Mouse (Mus musculus): ENCODE measurements at regions not wholly inside any gene's neighbourhood (a gene's known extent, or its start where the extent isn't known, plus 50 kb on each side); places are given as distances from the start of the nearest gene placed in this dataset.

DNA sequence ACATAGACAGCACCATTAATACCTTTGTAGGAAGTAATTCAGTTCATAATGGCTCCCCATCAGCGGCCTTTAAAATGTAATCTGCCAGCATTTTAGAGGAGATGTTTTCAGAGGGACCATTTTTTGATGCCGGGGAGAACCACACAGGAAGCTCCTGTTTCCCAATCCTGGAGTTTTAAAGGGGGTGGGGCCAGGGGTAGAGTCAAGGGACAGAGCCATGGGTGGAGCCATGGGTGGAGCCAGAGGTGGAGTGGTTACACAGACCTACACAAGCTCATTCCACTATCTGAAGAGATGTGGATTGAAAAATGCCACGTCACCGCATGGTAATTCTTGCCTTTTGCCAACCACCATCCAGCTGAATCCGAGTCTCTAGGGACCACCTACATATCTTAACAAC, 67.1 kb upstream of the Plcl2 start:
- no peaks in the 10 kb centered on the region for H3K36me3 ChIP-seq
- H3K27me3 ChIP-seq (replicated peaks) = no peaks in the 10 kb centered on the region
- H3K9ac ChIP-seq (replicated peaks) = no peak overlapping the region
- no peak overlapping the region for H3K4me3 ChIP-seq (replicated peaks)
- ATAC-seq (ENCODE audit: low FRiP score) = no peak
- no peak overlapping the region for H3K27ac ChIP-seq (replicated peaks)
- WGBS = 84% methylated on average over 5 of the region's 5 CpGs
- peaks cover 2% of the 10 kb centered on the region; the same call in 1 of the 2 replicates for H3K4me1 ChIP-seq
- H3K4me2 ChIP-seq = no peak overlapping the region
- H3K9me3 ChIP-seq (replicated peaks) = no peaks in the 10 kb centered on the region

DNA sequence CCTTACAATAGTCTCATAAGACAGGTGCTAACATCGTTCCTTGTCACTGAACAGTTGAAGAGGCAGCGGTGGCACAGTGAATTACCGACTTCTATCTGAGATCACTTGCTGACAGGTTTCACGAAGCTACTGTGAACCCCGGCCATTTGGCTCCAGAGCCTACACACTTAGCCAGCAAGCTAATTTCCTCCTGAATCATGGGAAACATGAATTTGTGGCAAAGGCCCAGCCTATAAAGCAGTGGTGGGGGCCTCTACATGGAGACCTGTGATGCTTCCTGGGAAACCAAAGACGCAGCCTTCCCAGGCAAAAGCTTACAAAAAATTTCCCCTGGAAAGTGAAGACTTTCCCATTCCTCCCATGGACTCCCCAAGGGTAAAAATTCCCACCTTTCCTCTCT, 66.3 kb upstream of the Plcl2 start:
- H3K4me3 ChIP-seq (replicated peaks) = no peak overlapping the region
- H3K27ac ChIP-seq (replicated peaks) = no peak overlapping the region
- no peaks in the 10 kb centered on the region for H3K36me3 ChIP-seq
- H3K9me3 ChIP-seq (replicated peaks) = no peaks in the 10 kb centered on the region
- H3K27me3 ChIP-seq (replicated peaks) = no peaks in the 10 kb centered on the region
- H3K4me2 ChIP-seq = no peak overlapping the region
- no peak for ATAC-seq (ENCODE audit: low FRiP score)
- peaks cover 2% of the 10 kb centered on the region; the same call in 1 of the 2 replicates for H3K4me1 ChIP-seq
- no peak overlapping the region for H3K9ac ChIP-seq (replicated peaks)
- WGBS = 89% methylated on average over 6 of the region's 6 CpGs

DNA sequence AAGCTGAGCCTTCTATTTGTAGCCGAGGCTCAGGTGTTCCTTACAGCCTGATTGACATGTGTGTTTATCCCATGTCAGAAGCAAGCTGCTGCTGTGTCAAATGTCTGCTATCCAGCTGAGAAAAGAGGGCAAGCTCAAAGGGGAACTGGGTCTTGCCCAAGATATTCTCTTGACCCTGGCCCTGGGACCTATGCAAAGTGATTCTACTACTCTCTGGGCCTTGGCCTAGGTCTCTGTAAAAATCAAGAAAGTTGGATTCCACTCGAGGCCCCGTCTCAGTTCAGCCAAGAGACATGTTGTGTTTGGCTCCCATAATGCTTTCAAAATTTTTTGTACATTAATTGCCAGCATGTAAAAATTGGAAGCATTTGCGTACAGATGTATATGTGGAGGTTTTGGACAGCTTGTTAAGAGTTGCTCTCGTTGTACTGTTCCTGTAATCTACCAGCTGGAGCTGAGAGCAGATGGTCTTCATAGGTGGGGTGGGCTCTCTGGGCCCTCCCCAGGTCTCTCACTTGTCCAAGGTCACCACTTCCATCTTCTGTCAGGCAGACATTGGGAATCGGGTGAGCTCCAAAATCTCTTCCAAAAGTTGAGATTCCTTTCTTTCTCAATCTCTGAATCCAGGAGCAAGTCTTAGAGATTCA, 65.7 kb upstream of the Plcl2 start:
- no peak overlapping the region for H3K9ac ChIP-seq (replicated peaks)
- H3K27ac ChIP-seq (replicated peaks) = no peak overlapping the region
- no peak overlapping the region for H3K4me2 ChIP-seq
- no peak for ATAC-seq (ENCODE audit: low FRiP score)
- H3K27me3 ChIP-seq (replicated peaks) = no peaks in the 10 kb centered on the region
- peaks cover 2% of the 10 kb centered on the region; the same call in 1 of the 2 replicates for H3K4me1 ChIP-seq
- 86% methylated on average over 6 of the region's 6 CpGs for WGBS
- H3K36me3 ChIP-seq = no peaks in the 10 kb centered on the region
- no peaks in the 10 kb centered on the region for H3K9me3 ChIP-seq (replicated peaks)
- no peak overlapping the region for H3K4me3 ChIP-seq (replicated peaks)

DNA sequence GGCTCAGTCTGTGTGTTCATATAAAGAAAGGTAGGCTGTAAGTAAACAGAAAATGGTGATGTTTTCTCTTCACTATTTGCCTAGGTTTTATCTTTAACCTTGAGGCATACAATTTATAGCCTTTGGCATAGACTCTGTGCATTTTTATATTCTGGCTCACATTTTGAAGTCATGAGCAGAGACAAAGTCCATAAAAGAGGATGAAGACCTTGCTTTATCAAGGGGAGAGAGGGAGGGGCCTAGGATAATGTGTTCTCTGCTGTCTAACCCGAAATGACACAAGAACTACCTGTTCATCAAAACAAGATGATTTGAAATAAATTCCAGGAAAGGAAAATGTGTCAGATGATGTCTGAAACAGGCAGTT, 65.2 kb upstream of the Plcl2 start:
- H3K27ac ChIP-seq (replicated peaks) = no peak overlapping the region
- 78% methylated on average over 1 of the region's 1 CpGs for WGBS
- H3K36me3 ChIP-seq = no peaks in the 10 kb centered on the region
- no peaks in the 10 kb centered on the region for H3K9me3 ChIP-seq (replicated peaks)
- H3K27me3 ChIP-seq (replicated peaks) = no peaks in the 10 kb centered on the region
- ATAC-seq (ENCODE audit: low FRiP score) = no peak
- H3K4me1 ChIP-seq = peaks cover 2% of the 10 kb centered on the region; the same call in 1 of the 2 replicates
- H3K9ac ChIP-seq (replicated peaks) = no peak overlapping the region
- H3K4me3 ChIP-seq (replicated peaks) = no peak overlapping the region
- no peak overlapping the region for H3K4me2 ChIP-seq

DNA sequence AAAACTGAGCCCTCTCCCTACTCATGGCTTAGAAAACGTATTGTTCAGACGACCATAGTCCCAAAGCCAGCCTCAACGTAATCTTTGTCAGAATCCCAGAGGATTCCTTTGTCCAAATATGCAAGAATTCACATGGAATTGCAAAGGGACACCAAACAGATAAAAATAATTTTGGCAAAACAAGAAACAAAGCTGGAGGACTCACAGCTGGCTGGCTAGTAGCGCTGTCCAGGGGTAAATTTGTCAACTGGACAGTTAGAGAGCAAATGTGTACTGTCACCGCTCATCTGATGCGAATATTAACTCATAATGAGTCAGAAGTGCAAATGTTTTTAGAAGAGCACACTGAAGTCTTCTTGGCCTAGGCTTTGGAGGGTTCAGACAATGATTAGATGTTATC, 60.5 kb upstream of the Plcl2 start:
- Histone ChIP-seq H3K4me1 (no peaks in the 10 kb centered on the region), H3K27me3 (replicated peaks) (no peaks in the 10 kb centered on the region), H3K9ac (replicated peaks) (no peak overlapping the region), H3K4me2 (no peak overlapping the region), H3K27ac (replicated peaks) (no peak overlapping the region), H3K36me3 (no peaks in the 10 kb centered on the region), H3K4me3 (replicated peaks) (no peak overlapping the region), H3K9me3 (replicated peaks) (no peaks in the 10 kb centered on the region)
- no peak for ATAC-seq (ENCODE audit: low FRiP score)
- WGBS = 85% methylated on average over 6 of the region's 6 CpGs

DNA sequence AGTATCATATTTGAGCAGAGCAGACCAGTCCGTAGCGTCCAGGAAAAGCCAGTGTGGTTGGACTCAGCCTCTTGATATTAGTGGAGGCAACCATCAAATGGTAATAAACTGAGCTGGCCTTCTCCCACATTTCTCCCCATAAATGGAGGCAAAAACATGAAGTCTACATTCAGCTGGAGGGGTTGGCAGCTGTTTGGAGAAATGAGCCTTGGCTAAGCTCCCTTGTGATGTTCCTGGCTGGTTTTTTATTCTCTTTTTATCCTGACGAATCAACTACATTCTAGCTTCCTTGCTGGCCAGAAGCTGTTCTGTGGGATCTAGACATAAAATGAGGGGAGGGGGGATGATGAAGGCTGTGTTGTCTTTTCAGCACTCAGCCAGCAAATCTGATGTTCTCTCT, 57.6 kb upstream of the Plcl2 start:
- no peak for ATAC-seq (ENCODE audit: low FRiP score)
- H3K9me3 ChIP-seq (replicated peaks) = no peaks in the 10 kb centered on the region
- 87% methylated on average over 3 of the region's 3 CpGs for WGBS
- no peaks in the 10 kb centered on the region for H3K4me1 ChIP-seq
- no peak overlapping the region for H3K27ac ChIP-seq (replicated peaks)
- no peaks in the 10 kb centered on the region for H3K36me3 ChIP-seq
- H3K9ac ChIP-seq (replicated peaks) = no peak overlapping the region
- H3K27me3 ChIP-seq (replicated peaks) = no peaks in the 10 kb centered on the region
- no peak overlapping the region for H3K4me3 ChIP-seq (replicated peaks)
- no peak overlapping the region for H3K4me2 ChIP-seq

DNA sequence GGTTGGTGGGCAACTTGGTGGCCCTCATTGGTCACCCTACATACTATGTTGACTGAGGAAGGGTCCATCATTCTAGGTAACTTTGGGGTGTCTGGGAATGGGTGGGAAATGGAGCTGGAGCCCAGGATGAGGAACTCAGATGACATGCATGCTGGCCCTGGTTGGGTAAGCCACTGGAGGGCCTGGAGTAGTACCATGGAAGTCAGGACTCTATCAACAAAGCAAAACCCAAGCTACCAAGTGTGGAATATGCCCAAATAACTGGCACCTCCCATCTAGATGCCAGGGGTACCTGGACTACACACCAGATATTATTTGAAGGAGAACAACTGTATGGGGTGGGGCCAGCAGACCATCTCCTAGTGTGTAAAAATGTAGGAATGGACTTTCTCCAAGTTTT, 55.7 kb upstream of the Plcl2 start:
- Histone ChIP-seq H3K4me2 (no peak overlapping the region), H3K4me1 (no peaks in the 10 kb centered on the region)
- ATAC-seq (ENCODE audit: low FRiP score) = no peak

DNA sequence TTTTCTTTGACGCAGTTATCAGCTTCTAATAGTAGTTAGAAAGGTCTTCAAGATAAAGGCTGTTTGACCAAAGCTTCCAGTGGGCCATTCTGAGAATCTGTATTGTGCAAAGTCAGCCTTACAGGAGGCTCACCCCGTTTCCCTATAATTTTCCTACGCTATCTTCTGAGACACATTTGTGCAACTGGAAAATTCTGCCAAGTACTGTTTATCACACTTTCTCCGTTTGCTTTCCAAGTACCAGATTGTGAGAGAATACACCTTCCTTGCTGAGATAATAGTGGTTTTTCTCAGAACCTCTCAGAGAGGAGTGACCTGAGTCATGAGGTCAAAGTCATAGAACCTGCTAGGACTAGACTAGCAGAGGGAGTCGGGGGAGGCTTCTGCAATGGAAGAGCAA, 55.2 kb upstream of the Plcl2 start:
- H3K4me1 ChIP-seq = no peaks in the 10 kb centered on the region
- 87% methylated on average over 5 of the region's 5 CpGs for WGBS
- H3K4me2 ChIP-seq = no peak overlapping the region
- no peaks in the 10 kb centered on the region for H3K9me3 ChIP-seq (replicated peaks)
- H3K4me3 ChIP-seq (replicated peaks) = no peak overlapping the region
- no peaks in the 10 kb centered on the region for H3K27me3 ChIP-seq (replicated peaks)
- H3K36me3 ChIP-seq = no peaks in the 10 kb centered on the region
- H3K27ac ChIP-seq (replicated peaks) = no peak overlapping the region
- no peak overlapping the region for H3K9ac ChIP-seq (replicated peaks)
- no peak for ATAC-seq (ENCODE audit: low FRiP score)

More for the DNA sequence above, 55.7 kb upstream of the Plcl2 start:
- Histone ChIP-seq H3K27me3 (replicated peaks) (no peaks in the 10 kb centered on the region), H3K9me3 (replicated peaks) (no peaks in the 10 kb centered on the region), H3K4me3 (replicated peaks) (no peak overlapping the region), H3K9ac (replicated peaks) (no peak overlapping the region), H3K27ac (replicated peaks) (no peak overlapping the region), H3K36me3 (no peaks in the 10 kb centered on the region)

DNA sequence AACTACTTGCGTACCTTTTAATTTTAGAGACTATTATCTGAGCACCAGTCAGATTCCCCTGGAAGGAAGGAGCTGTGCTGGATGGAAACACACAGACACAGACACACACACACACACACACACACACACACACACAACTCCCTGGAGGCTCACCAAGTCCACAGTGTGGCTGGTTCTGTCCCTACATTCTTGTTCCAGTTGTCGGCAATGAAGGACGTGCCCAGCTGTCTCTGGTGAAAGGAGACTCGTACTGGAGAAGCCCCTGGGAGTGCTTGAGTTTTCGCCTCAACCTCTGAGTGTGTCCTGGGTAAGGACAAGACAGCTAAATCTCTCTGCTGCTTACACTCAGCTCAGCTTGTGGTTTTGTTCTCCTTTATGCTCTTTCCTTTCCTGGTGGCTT, 54.3 kb upstream of the Plcl2 start:
- no peaks in the 10 kb centered on the region for H3K27me3 ChIP-seq (replicated peaks)
- 64% methylated on average over 5 of the region's 5 CpGs for WGBS
- no peaks in the 10 kb centered on the region for H3K36me3 ChIP-seq
- no peaks in the 10 kb centered on the region for H3K9me3 ChIP-seq (replicated peaks)
- H3K4me3 ChIP-seq (replicated peaks) = no peak overlapping the region
- ATAC-seq (ENCODE audit: low FRiP score) = no peak
- no peaks in the 10 kb centered on the region for H3K4me1 ChIP-seq
- no peak overlapping the region for H3K9ac ChIP-seq (replicated peaks)
- H3K4me2 ChIP-seq = no peak overlapping the region
- H3K27ac ChIP-seq (replicated peaks) = no peak overlapping the region

DNA sequence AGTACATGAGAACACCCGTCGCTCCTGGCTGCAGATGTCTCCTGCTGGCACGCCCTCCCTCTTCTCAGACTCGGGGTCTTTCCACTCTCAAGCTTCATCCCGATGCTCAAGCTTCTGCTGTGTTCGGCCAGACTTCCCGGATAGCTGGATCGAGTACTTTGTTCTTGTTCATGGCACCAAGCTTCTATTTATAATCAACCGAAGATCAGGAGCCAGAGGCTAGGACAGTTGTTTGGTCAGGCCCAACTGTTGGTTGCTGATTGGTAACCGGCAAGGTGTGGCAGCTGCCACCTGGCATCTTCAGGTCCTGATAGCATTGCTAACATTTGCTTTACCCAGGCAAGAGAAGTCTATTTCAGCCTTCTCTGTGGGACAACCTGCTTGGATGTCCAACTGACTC, 53.5 kb upstream of the Plcl2 start:
- no peak overlapping the region for H3K9ac ChIP-seq (replicated peaks)
- 95% methylated on average over 10 of the region's 10 CpGs for WGBS
- H3K36me3 ChIP-seq = no peaks in the 10 kb centered on the region
- H3K27me3 ChIP-seq (replicated peaks) = no peaks in the 10 kb centered on the region
- H3K4me3 ChIP-seq (replicated peaks) = no peak overlapping the region
- no peak overlapping the region for H3K27ac ChIP-seq (replicated peaks)
- no peaks in the 10 kb centered on the region for H3K4me1 ChIP-seq
- no peaks in the 10 kb centered on the region for H3K9me3 ChIP-seq (replicated peaks)
- ATAC-seq (ENCODE audit: low FRiP score) = no peak
- H3K4me2 ChIP-seq = no peak overlapping the region

DNA sequence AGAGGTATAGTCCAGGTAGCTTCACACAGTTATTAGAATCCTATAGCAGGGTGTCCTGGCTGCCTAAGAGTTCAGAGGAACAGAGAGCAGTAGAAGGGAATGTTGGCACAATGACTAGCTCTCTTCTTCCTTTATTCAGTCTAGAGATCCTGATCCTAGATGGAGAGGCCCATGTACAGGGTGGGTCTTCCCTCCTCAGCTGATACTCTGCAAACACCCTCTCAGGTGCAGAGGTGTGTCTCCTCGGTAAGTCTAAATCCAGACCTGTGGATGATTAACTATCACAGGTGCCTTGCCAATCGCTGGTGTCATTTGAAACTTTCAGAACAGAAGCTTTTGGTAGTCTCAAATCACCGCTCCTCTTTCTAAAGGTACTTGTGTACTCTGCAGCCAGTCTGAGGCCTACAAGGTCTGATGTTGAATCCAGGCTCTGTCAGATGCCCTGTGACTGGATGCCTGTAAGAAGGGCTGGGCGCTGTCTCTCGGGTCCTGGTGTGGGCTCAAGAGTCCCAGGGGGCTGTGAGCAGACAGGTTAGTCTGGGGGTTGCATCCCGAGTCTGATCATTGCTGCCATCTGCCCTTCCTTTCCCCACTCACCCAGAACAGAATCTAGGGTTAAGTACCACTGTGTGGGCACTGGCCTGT, 52.0 kb upstream of the Plcl2 start:
- no peak for ATAC-seq (ENCODE audit: low FRiP score)
- Histone ChIP-seq H3K4me1 (no peaks in the 10 kb centered on the region), H3K9ac (replicated peaks) (no peak overlapping the region), H3K4me3 (replicated peaks) (no peak overlapping the region), H3K9me3 (replicated peaks) (no peaks in the 10 kb centered on the region), H3K4me2 (no peak overlapping the region), H3K36me3 (no peaks in the 10 kb centered on the region), H3K27ac (replicated peaks) (no peak overlapping the region), H3K27me3 (replicated peaks) (no peaks in the 10 kb centered on the region)
- 91% methylated on average over 6 of the region's 6 CpGs for WGBS

DNA sequence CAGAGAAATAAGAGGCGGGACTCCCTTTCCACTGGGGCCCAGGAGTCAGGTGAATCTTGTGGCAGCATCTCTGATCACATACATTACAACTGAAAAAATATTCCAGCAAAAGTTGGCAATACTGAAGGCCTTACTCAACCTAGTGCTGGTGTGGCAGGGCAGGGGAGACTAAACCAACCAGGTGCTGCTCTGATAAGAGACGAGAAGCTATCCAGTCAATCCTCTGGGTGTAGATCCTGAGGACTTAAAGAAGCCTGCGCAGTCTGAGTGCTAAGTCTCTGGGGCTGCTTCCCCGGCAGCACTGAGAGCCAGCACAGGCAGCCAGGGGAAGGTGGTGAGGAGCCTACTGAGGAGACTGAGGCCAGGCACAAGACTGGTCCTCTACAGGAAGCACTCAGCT, 51.0 kb upstream of the Plcl2 start:
- Histone ChIP-seq H3K36me3 (no peaks in the 10 kb centered on the region), H3K27me3 (replicated peaks) (no peaks in the 10 kb centered on the region), H3K4me3 (replicated peaks) (no peak overlapping the region), H3K4me1 (no peaks in the 10 kb centered on the region), H3K9ac (replicated peaks) (no peak overlapping the region), H3K27ac (replicated peaks) (no peak overlapping the region), H3K4me2 (no peak overlapping the region), H3K9me3 (replicated peaks) (no peaks in the 10 kb centered on the region)
- WGBS = 89% methylated on average over 4 of the region's 4 CpGs
- no peak for ATAC-seq (ENCODE audit: low FRiP score)

Measured in neural tube, embryonic 15.5 days (tissue).